Mouse (Mus musculus): ENCODE data around the gene Tsc2. TPM values are rescaled to one million over a fixed set of nuclear protein-coding genes. Genes with fewer than 3 reads are reported as not detected.

Gene Tsc2
- total RNA-seq, 2 experiments from 2014 or later, result 192 to 223 TPM

- peak overlapping the region; percentile 92 for H3K27ac ChIP-seq
- no peak for TF ChIP-seq CTCF (conservative IDR thresholded peaks at IDR 0.05)
- no peak overlapping the region for H3K4me3 ChIP-seq
- no peak for DNase-seq (ENCODE audit: low spot score in 2 of 2)
These were observed 75.3 kb downstream of the Tsc2 start for GRCm38 (mm10) chr17:24557091-24557490.

- H3K27ac ChIP-seq, result peak overlapping the region; percentile 99
- H3K4me3 ChIP-seq, result peak overlapping the region; percentile 82
- no peak for TF ChIP-seq CTCF (conservative IDR thresholded peaks at IDR 0.05)
- no peak for DNase-seq (ENCODE audit: low spot score in 2 of 2)
These were observed 81.4 kb downstream of the Tsc2 start for GRCm38 (mm10) chr17:24551050-24551444.

- DNase-seq (ENCODE audit: low spot score in 2 of 2), result peak; percentile 65 to 82
- 0 out of 2 replicates have a peak, but pooled peaks have one; percentile 21 for TF ChIP-seq CTCF (conservative IDR thresholded peaks at IDR 0.05)
- Histone ChIP-seq H3K27ac (peak overlapping the region; percentile 99), H3K4me3 (peak overlapping the region; percentile 82)
These were observed 81.9 kb downstream of the Tsc2 start for GRCm38 (mm10) chr17:24550416-24551049.

GRCm38 (mm10) chr17:24549618-24550415 lies 82.6 kb downstream of the Tsc2 start, which contains the start of gene Pkd1:
TSS of gene Pkd1 (plus strand) at chr17:24549834.
- Histone ChIP-seq H3K4me3 (peak within 1 kb of the TSS; percentile 82), H3K27ac (peak within 1 kb of the TSS; percentile 99)
- peak; percentile 98 to 99 for DNase-seq (ENCODE audit: low spot score in 2 of 2)
- 0 out of 2 replicates have a peak, but pooled peaks have one; percentile 7 for TF ChIP-seq CTCF (conservative IDR thresholded peaks at IDR 0.05)

- Histone ChIP-seq H3K27ac (peak overlapping the region; percentile 91), H3K4me3 (peak overlapping the region; percentile 57)
- TF ChIP-seq CTCF (conservative IDR thresholded peaks at IDR 0.05), result no peak
- peak in 1 of 2 experiments; percentile 51 for DNase-seq (ENCODE audit: low spot score in 2 of 2)
These were observed 83.4 kb downstream of the Tsc2 start for GRCm38 (mm10) chr17:24548921-24549617.

GRCm38 (mm10) chr17:24548435-24548834 lies 84.0 kb downstream of the Tsc2 start:
- Histone ChIP-seq H3K27ac (peak overlapping the region; percentile 91), H3K4me3 (peak overlapping the region; percentile 57)
- TF ChIP-seq CTCF (conservative IDR thresholded peaks at IDR 0.05), result no peak
- no peak for DNase-seq (ENCODE audit: low spot score in 2 of 2)

- Histone ChIP-seq H3K4me3 (no peak overlapping the region), H3K27ac (no peak overlapping the region)
- no peak for DNase-seq (ENCODE audit: low spot score in 2 of 2)
- no peak for TF ChIP-seq CTCF (conservative IDR thresholded peaks at IDR 0.05)
These were observed 86.2 kb downstream of the Tsc2 start for GRCm38 (mm10) chr17:24546234-24546633.

Small RNA genes lying within 50 kb of the gene (microRNA-seq; reads per million reads assigned to microRNA genes)
- gene Gm24589, result 6.4 to 11.2 reads per million in 2 experiments

Other genes with a start within 250 kb of the Tsc2 start
- gene Rnps1, start 218.1 kb downstream of the Tsc2 start, total RNA-seq (2021), result 100 to 1,000 TPM; 127 to 134 TPM
- gene Eci1, start 206.0 kb downstream of the Tsc2 start, total RNA-seq (2021), result 10 to 100 TPM; 30.7 to 35.5 TPM
- gene Dnase1l2, start 189.5 kb downstream of the Tsc2 start, total RNA-seq (2021), result 10 to 100 TPM in 1 of 2 experiments, 1 to 10 TPM in 1; 5.4 to 10.7 TPM
- 10 to 100 TPM; 34.0 to 39.4 TPM for gene E4f1, start 162.3 kb downstream of the Tsc2 start, total RNA-seq (2021)
- gene Pgp, start 162.2 kb downstream of the Tsc2 start, total RNA-seq (2021), result 10 to 100 TPM; 58.2 to 62.7 TPM
- gene Bricd5, start 158.7 kb downstream of the Tsc2 start, total RNA-seq (2021), result 1 to 10 TPM; 2.0 to 2.3 TPM
- 10 to 100 TPM; 36.0 to 44.9 TPM for gene Mlst8, start 153.6 kb downstream of the Tsc2 start, total RNA-seq (2021)
- gene Caskin1, start 144.0 kb downstream of the Tsc2 start, total RNA-seq (2021), result 100 to 1,000 TPM; 153 to 158 TPM
- 10 to 100 TPM; 87.9 to 95.5 TPM for gene Traf7, start 104.7 kb downstream of the Tsc2 start, total RNA-seq (2021)
- gene Rab26, start 98.4 kb downstream of the Tsc2 start, total RNA-seq (2021), result 10 to 100 TPM; 78.2 to 82.2 TPM
- gene Pkd1, start 82.8 kb downstream of the Tsc2 start, total RNA-seq (2021), result 10 to 100 TPM; 87.0 to 93.3 TPM
- gene Nthl1, start 50 bp upstream of the Tsc2 start, total RNA-seq (2021), result 1 to 10 TPM; 6.2 to 6.8 TPM
- 10 to 100 TPM; 41.9 to 44.1 TPM for gene Slc9a3r2, start 17.7 kb upstream of the Tsc2 start, total RNA-seq (2021)
- gene Npw, start 25.8 kb upstream of the Tsc2 start, total RNA-seq (2021), result 1 to 10 TPM; 2.0 to 2.3 TPM
- gene Zfp598, start 37.1 kb upstream of the Tsc2 start, total RNA-seq (2021), result 10 to 100 TPM; 36.6 to 43.9 TPM
- 100 to 1,000 TPM; 146 to 155 TPM for gene Syngr3, start 57.3 kb upstream of the Tsc2 start, total RNA-seq (2021)
- 10 to 100 TPM; 22.3 to 22.4 TPM for gene Gfer, start 63.5 kb upstream of the Tsc2 start, total RNA-seq (2021)
- 1 to 10 TPM; 3.3 to 3.4 TPM for gene Noxo1, start 63.6 kb upstream of the Tsc2 start, total RNA-seq (2021)
- gene Tbl3, start 75.0 kb upstream of the Tsc2 start, total RNA-seq (2021), result 10 to 100 TPM; 30.9 to 32.8 TPM
- gene Rnf151, start 85.4 kb upstream of the Tsc2 start, total RNA-seq (2021), result under 1 TPM in 1 of 2 experiments, not detected in 1; 0.56 TPM
- gene Rps2, start 85.5 kb upstream of the Tsc2 start, total RNA-seq (2021), result 100 to 1,000 TPM; 302 to 315 TPM
- gene Ndufb10, start 91.8 kb upstream of the Tsc2 start, total RNA-seq (2021), result 100 to 1,000 TPM; 210 to 227 TPM
- gene Rpl3l, start 95.2 kb upstream of the Tsc2 start, total RNA-seq (2021), result under 1 TPM; 0.38 to 0.61 TPM
- gene Msrb1, start 104.0 kb upstream of the Tsc2 start, total RNA-seq (2021), result 10 to 100 TPM; 32.0 to 40.8 TPM
- gene Hs3st6, start 120.4 kb upstream of the Tsc2 start, total RNA-seq (2021), result not detected
- not detected for gene Meiob, start 171.7 kb upstream of the Tsc2 start, total RNA-seq (2021)
- 100 to 1,000 TPM; 135 to 137 TPM for gene Hagh, start 207.5 kb upstream of the Tsc2 start, total RNA-seq (2021)
- 10 to 100 TPM; 21.1 to 22.4 TPM for gene Fahd1, start 217.7 kb upstream of the Tsc2 start, total RNA-seq (2021)
- under 1 TPM in 1 of 2 experiments, not detected in 1; 0.34 TPM for gene Igfals, start 233.4 kb upstream of the Tsc2 start, total RNA-seq (2021)

Measured in layer of hippocampus, adult 2 months (tissue).